Mouse (Mus musculus): ENCODE measurements around the gene Clcn7. TPM values are rescaled to one million over a fixed set of nuclear protein-coding genes. Genes with fewer than 3 reads are reported as not detected.

Gene Clcn7
- total RNA-seq (2021), result 10 to 100 TPM; 28.7 to 34.3 TPM

DNA sequence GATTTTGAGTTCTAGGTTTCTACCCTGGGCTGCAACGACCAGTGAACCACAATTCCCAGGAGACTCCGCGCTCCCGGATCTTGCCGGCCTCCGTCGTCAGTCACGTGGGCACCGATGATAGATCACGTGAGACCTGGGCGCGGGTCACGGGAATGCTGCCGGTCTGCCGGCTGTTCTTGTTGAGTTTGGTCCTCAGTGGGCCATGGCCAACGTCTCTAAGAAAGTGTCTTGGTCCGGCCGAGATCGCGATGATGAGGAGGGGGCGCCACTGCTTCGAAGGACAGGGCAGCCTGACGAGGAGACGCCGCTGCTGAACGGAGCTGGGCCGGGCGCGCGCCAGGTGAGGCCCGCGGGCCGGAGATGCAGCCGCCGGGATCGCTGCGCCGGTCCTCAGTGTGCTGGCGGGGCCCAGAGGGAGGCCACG lies at the start of gene Clcn7:
Gene Clcn7 (plus strand): TSS at position 117 of the 424 bp plus-strand sequence.
- DNase-seq, result peak; percentile 94
- intact Hi-C loops (cut with DNase I), result loop anchor here (2.0 to 5.0 kb wide), 3 partner anchors 18 to 139 kb away; partner anchors contain the start of genes Telo2 and Ube2i

DNA sequence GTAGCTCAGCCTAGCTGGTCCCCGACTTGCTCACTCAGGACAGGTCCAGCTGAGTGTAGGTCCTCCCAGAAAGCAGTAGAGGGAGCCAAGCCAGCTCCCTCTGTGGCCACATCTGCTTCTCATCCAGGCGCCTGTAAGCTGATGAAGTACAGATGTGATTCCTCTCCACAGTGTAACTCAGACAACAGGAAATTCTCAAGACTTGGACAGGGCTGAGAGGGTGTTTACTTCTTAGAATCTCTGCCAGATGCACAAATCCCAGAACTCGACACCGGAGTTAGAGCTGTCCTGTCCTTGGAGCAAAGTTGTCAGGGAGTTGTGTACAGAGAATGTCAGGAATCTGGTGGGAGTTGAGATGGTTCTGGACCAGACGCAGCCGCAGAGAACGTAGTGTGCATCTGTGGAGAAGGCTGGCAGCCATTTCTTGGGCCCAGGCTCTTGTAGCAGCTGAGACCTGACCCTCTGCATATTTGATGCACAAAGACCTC lies 49.7 kb upstream of the Clcn7 start, which contains the start of gene Tmem204:
Gene Tmem204 (minus strand): TSS at position 148 of the 488 bp plus-strand sequence.
- intact Hi-C loops (cut with DNase I), result loop anchor here (2.0 kb wide), 4 partner anchors 31 to 67 kb away; partner anchors contain the start of genes Ift140 and Telo2

DNA sequence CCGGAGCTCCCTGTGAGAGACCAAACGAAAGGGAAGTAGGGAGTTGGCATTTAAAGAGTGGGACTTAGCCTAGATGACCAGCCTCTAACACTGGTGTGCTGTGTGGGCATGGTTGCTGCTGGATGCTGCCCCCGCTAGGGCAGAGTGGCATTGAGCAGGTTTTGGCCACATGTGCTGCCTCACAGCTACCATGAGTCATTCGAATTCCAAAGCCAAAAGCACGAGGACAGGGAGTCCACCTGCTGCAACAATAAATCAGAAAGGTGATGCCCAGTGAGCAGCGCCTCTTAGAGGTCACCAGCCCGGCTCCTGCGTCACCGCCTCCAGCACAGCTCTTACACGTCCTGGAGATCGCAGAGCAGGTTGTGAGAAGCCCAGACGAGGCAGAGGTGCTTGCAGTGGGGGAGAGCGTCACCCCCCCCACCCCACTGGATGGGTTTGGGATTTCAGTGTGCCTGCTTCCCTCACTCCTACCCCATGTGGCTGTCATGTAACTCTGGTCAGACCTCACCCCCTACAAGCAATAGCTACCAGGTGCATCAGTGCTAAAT lies 48.3 kb upstream of the Clcn7 start:
- intact Hi-C loops (cut with DNase I), result no loop called here

More for the DNA sequence above, 49.7 kb upstream of the Clcn7 start, which contains the start of gene Tmem204:
- DNase-seq, result peak; percentile 66 to 74

DNA sequence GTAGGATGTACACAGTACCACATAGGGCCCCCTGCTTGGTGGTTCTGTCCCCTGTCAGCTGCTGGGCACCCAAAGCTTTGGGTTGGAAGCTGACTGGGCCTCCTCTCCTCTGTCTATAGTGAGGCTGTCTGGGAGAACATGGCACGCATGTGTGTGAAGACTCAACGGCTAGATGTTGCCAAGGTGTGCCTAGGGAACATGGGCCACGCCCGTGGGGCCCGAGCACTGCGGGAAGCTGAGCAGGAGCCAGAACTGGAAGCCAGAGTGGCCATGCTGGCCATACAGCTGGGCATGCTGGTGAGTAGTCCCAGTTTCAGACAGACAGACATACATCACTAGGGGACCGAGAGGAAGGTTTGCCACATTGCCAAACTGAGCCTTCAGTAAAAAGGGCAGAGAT lies 46.5 kb upstream of the Clcn7 start:
- DNase-seq, result no peak

More for the DNA sequence above, 48.3 kb upstream of the Clcn7 start:
- no peak for DNase-seq

DNA sequence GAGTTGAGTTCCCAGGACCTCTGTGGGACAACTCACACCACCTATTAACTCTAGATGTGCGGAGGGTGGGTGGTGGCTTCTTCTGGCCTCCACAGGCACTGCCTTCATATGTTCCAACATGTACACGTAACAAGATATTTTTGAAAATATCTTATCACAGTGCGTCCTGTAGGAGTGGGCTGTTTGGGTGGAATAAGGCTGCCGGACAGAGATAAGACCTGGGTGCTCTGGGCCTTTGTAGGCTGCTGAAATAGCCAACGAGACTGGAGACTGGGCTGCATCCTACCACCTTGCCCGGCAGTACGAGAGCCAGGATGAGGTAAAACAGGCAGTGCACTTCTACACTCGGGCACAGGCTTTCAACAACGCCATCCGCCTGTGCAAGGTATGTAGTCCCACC lies 44.0 kb upstream of the Clcn7 start:
- no peak for DNase-seq
- intact Hi-C loops (cut with DNase I), result no loop called here

More for the DNA sequence above, 46.5 kb upstream of the Clcn7 start:
- intact Hi-C loops (cut with DNase I), result no loop called here

DNA sequence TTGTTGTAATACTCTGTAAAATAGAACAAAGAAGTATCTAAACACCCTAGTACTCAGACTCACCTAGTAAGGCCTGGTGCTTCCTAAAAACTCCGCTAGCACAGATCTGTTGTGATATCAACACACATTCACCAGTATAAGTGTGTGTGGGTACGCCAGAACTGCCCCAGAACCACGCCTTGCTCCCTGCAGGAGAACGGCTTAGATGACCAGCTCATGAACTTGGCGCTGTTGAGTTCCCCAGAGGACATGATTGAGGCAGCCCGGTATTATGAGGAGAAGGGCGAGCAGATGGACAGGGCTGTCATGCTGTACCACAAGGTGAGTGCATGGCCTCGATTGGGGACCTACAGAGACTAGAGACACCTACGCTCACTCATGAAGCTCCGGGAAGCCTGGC lies 42.7 kb upstream of the Clcn7 start:
- DNase-seq, result no peak
- intact Hi-C loops (cut with DNase I), result no loop called here

DNA sequence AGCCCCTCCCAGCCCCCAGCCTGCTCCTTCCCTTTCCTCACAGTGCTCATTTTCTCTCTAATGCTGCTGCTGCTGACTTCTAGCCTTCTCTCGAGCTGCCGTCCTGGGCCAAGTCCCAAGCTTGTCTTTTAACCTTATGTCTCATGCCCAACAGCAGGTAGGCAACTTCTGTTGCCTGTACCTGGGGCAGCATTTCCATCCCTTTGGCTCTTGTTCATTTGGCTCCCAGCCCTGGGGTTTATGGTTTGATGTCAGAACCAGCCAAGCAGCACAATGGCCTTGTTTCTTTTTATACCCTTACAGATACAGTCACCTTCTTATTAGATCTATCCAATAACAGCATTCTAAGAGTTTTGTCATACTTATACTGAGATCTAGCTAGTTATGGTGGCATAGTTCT lies 37.0 kb upstream of the Clcn7 start:
- intact Hi-C loops (cut with DNase I), result no loop called here
- no peak for DNase-seq

DNA sequence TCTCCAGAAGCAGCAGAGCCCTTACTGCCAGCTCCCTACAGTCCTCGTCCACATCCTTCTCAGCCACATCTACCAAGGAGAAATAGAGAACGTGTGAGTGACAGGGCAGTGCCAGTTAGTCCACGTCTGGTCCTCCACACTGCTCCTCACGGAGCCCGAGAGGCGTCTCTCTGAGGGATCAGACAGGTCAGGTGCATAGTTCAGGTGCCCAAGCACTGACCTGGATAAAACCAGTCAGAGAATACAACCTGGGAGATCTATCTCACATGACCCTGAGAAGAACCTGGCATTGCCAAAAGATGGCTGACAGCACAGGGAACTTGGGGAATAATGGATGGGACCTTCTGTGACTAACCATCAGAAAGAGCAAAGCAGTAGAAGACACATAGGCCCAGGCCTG lies 33.1 kb upstream of the Clcn7 start:
- intact Hi-C loops (cut with DNase I), result no loop called here
- DNase-seq, result no peak

DNA sequence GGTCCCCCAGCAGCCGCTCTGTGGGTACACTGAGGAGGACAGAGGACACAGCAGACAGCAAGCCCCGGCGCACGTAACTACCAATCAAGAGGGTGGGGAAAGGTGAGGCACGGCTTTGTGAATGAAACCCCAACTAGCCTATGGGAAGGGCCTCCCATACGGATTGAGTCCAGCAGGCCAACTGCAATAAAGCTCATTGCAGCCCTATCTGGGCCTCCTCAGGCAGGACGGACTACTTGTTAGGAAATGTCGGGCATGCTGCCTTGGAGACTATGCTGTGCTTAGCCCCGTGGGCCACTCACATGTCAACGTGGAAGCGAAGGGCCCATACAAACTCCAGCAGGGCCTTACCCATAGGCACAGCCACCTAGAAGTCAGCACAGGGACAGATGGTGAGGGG lies 31.9 kb upstream of the Clcn7 start:
- intact Hi-C loops (cut with DNase I), result no loop called here
- no peak for DNase-seq

DNA sequence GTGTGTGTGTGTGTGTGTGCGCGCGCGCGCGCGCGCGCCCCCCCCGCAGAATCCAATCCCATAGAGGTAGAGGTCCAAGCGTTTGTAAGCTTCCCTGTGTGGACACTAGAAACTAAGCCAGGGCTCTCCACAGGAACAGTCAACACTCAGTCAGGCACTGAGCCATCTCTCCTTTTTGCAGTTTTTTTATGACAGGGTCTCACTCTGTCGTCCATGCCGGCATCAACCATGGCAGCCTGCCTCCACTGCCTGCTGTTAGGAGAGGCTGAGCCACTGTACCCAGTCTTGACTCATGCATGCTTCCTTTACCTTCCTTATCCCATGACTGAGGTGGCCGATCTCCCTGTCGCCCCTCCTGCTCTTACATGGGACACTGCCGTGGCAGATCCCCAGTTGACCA lies 25.4 kb upstream of the Clcn7 start:
- intact Hi-C loops (cut with DNase I), result no loop called here
- DNase-seq, result no peak

DNA sequence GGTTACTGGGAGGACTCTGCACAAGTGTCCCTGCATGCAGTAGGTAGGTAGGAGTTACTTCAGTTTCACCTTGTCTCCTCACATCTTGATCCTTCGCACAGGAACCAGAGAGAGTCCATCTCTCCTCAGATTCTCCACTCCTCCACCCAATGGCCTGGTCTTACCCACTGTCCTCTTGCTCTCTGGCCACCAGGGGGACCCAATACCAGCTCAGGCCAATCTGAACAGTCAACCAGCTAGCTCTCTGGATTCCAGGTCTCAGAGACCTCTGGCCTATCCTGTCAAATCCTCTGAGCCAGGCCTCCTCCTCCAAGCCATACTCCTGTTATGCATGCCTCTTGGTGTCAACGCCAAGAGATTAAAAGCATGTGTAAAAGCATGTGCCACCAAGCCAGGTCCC lies 23.6 kb upstream of the Clcn7 start:
- peak; percentile 28 to 37 for DNase-seq

DNA sequence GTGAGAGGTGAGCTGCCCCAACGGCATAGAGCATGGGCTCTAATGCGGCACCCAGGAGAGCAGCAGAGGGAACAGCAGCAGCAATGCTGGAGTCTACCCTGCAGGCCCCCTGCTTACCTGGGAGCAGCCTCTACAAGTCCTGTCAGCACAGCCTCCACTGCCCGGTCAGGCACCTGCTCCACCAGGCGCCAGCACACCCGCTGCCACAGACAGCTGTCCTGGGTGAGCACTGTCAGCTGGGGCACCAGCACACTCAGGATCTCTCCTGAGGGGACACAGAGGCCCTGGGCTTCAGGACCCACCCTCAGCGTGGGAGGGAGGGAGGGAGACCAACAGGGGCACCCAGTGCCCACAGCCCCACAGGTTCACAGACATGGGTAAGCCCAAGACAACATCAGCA lies 22.6 kb upstream of the Clcn7 start:
- intact Hi-C loops (cut with DNase I), result no loop called here
- no peak for DNase-seq

More for the DNA sequence above, 23.6 kb upstream of the Clcn7 start:
- intact Hi-C loops (cut with DNase I), result no loop called here

DNA sequence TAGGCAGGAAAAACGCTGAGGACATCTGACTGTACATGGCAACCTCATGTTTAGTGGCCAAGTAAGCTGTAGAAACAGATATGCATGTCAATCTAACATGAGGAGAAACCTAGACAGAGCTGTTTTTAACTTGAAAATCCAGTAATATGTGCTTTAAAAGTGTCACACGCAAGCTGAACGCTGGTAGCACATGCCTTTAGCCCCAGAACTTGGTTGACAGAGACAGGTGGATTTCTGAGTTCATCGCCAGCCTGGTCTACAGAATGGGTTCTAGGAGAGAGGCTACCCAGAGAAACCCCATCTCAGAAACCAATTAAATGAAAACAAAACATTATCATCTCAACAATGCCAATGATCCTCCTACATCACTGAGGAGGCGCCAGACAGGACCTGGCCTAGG lies 22.0 kb upstream of the Clcn7 start:
- DNase-seq, result no peak
- intact Hi-C loops (cut with DNase I), result no loop called here

DNA sequence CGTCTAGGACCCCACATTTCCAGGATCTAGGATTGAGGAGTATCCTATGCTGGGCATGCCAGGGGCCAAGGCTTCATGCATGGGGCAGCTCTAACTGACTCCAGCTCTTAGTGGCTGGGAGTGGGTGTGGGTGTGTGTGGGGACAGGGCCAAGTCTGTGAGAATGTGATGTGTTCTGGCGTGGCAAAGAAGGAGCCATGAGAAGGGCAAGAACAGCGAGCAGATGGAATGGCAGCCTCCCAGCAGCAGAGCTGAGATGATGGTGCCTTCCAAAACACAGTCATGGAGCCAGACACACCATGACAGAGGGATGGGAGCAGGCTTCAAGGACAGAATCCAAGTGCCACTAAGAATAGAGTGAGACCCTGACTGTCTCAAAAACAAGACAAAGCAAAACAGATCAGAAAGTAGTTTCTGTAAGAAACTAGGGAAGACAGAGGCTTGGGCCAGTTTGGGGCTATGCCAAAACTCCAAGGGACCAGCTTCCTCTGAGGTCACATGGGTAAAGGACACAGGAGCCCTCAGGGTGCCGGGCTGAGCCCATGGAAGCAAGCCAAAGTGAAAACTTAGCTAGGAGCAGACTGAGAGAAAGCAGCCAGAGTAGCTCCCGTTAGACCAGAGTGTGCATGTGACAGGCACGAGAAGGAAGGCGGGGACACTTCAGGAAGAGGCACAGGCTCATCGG lies 21.3 kb upstream of the Clcn7 start:
- intact Hi-C loops (cut with DNase I), result no loop called here
- peak; percentile 27 to 35 for DNase-seq

DNA sequence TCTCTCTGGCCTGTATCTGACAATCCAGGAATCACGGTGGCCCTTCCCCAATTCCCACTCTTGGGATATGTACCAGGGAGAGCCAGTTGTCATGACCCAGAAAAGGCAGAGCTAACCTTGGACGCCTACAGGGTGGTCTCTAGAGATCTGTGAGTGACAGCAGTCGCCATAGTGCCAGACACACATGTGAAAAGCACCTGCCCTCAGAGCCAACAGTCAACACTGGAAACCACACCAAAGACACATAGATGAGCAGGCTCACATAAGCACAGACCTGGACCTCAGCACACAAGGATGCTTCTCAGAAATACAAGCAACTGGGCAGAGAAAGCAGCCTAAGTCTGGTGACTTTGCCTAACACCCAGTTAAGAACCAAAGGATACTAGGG lies 20.8 kb upstream of the Clcn7 start:
- DNase-seq, result no peak
- intact Hi-C loops (cut with DNase I), result no loop called here

DNA sequence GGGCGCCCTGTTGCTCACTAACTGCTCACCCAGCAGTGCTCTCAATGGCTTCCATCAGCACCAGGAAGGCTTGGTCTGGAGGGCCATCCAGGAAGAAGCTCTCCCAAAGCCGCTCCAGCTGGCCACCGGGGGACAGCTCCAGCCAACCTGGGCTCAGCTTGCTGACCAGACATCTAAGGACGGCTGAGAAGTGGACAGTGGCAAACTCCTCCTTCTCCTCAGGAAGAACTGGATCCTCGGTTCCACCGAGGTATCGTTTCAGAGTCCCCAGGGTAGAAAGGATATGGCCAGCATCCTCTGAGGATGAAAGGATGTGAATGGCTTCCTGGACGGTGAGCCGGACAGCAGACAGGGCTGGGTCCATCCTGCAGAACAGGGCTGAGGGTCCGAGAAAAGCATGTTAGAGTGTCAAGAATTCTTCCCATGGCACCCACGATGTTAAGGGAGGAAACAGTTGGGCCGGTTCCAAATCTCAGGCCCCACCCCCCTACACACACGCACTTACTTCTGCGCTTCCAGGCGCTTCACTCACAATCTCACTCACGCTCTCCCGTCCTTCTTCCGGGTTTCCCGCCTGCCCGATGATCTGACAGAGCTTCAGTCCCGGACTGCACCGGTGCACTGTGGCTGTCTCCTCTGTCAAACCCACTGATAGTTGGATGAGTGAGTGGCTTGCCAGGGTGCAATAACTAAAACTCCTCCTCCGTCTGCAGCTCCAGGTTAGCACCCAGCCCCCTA lies 18.1 kb upstream of the Clcn7 start:
- intact Hi-C loops (cut with DNase I), result loop anchor here (2.0 to 5.0 kb wide), 5 partner anchors 18 to 157 kb away; partner anchors contain the start of genes BC003965, Clcn7, Tmem204 and Ube2i
- DNase-seq, result no peak

DNA sequence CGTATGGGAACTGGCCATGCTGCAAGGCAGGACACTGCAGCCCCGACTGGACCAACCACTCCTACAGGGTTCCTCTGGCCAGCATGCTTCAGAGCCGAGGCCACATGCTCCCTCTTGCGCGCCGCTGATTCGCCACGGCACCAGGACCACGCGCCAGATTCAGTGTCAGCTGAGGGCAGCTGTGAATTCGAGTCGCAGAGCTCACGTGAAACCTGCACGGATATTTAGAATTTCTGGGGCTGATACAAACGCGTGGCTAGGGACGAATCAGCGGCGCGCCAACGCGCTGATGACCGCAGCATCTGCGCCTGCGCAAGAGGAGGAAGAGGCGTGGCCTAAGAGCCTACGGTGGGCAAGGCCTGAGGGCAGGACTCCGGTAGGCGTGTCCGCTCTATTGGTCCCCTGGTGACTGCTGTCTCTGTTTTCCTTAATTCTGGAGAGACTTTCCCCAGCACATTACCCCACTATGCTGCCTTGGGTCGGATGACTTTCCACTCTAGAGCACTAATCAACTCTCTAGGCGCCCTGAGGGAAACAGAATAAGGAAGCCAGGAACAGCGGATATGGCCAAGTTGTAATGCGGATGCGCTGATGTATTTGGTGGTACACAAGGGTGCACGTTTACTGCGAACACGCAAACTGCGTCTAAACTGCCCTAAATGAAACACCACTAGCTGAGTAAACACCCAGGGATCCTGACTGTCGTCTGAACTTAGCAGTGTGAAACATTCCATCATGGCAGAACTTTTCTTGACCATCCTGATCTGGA lies 17.3 kb upstream of the Clcn7 start, which contains the start of gene Telo2:
Gene Telo2 (minus strand): TSS at position 304 of the 769 bp plus-strand sequence.
- DNase-seq, result peak; percentile 96
- intact Hi-C loops (cut with DNase I), result loop anchor here (2.0 to 5.0 kb wide), 5 partner anchors 17 to 156 kb away; partner anchors contain the start of genes BC003965, Clcn7, Tmem204 and Ube2i

DNA sequence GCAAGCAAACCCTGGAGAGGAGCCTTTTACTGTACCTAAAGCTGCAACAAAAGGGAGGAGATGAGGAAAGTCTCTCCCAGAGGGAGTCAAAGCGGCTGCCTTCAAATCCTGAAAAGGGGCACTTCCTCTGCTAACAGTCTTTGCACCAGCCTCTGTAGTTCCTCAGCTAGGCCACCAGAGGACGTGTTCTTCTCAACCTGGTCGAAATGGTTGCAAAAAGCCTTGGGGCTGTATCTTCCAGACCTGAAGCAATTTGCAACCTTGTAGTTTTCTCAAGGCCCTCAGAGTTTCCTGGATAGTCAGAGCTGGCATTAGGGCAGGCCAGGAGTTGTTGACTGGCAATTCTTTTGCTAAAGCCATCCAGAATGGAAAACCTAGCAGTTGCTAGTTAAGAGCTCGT lies 15.9 kb upstream of the Clcn7 start:
- DNase-seq, result no peak
- intact Hi-C loops (cut with DNase I), result loop anchor here (5.0 kb wide), 3 partner anchors 50 to 155 kb away; partner anchors contain the start of genes BC003965 and Ube2i

DNA sequence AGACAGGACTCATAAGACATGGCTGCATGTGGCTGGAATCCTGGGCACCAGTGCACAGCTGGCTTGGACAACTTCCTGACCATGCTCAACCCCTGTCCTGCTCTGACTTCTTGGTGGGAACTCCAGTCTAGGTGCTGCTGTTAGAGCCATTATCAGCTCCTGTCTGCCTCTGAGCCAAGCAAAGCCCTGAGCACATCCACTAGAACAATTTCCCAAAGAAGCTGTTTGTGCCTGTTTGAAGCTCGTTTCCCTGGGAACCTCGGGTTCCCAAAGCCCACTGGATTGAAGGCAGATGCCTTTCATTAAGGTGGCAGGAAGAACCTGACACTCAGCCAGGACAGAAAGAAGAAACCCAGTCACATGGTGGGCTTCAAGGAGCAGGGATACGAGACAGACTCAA lies 12.8 kb upstream of the Clcn7 start, which contains the start of gene Ptx4:
Gene Ptx4 (plus strand): TSS at position 355 of the 400 bp plus-strand sequence.
- intact Hi-C loops (cut with DNase I), result no loop called here
- DNase-seq, result no peak

DNA sequence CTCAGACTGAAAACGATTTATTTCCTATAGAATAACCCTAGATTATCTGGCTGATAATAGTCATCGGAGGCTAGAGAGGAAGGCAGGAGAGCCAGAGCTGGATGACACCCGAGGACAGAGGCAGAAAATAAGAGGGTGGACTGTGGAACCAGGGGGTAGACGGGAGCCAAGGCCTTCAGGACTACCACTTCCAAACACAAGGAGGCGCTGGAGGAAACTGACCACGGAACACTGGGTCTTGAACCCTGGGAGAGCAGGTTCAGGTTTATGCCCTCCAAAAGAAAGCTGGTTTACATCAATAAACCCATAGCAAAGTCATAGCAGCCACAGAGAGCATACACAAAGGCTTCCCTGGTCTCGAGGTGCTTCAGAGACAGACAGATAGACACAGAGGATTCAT lies 9.2 kb upstream of the Clcn7 start:
- intact Hi-C loops (cut with DNase I), result no loop called here
- DNase-seq, result peak in 1 of 2 experiments; percentile 25

Measured in heart, postnatal 36 days (tissue).